Mouse (Mus musculus) ES-E14 (cell line): ENCODE results near the gene Adgre5. TPM values are rescaled to one million over a fixed set of nuclear protein-coding genes. Genes with fewer than 3 reads are reported as not detected.
A peak's percentile ranks its signal among the peaks of the same experiment; 100 is the strongest.

Experiments
- DNase-seq: peaks from one replicate; pipeline ENCODE4 v3.0.0-alpha.2; 2013; ENCODE audit warnings: low read depth, low spot score
- H3K27ac ChIP-seq: 2 replicates; pipeline ENCODE4 v1.5.1; 2012; ENCODE audit warnings: low read depth, mild to moderate bottlenecking, low read length, moderate library complexity, mixed read lengths; ENCODE audit not compliant: poor library complexity, insufficient read depth, severe bottlenecking
- H3K36me3 ChIP-seq: 2 replicates; pipeline ENCODE4 v1.6.1; 2012; ENCODE audit warnings: mild to moderate bottlenecking, low read length, moderate library complexity, mixed read lengths; ENCODE audit not compliant: control insufficient read depth, poor library complexity, insufficient read depth, severe bottlenecking
- H3K4me1 ChIP-seq, 2 experiments: fragments of 150-350 bp in 1 of 2; sonication (generic) in 1 of 2; 2 replicates each; pipeline ENCODE4 v1.6.1; 2012; ENCODE audit warnings: low read length in 2 of 2, mild to moderate bottlenecking in 1 of 2, mixed read lengths in 1 of 2; ENCODE audit not compliant: control insufficient read depth in 2 of 2, insufficient read depth in 2 of 2, poor library complexity in 1 of 2
- H3K4me3 ChIP-seq, 2 experiments: fragments of 150-350 bp in 1 of 2; sonication (generic) in 1 of 2; 2 replicates each; pipeline ENCODE4 v1.5.1; 2012; ENCODE audit warnings: low read length in 2 of 2, low read depth in 1 of 2, mild to moderate bottlenecking in 1 of 2, mixed read lengths in 1 of 2; ENCODE audit not compliant: insufficient read depth in 1 of 2, poor library complexity in 1 of 2, severe bottlenecking in 1 of 2
- H3K9ac ChIP-seq: 2 replicates; pipeline ENCODE4 v1.6.1; 2012; ENCODE audit warnings: low read depth, mild to moderate bottlenecking, low read length, mixed read lengths; ENCODE audit not compliant: poor library complexity, insufficient read depth, severe bottlenecking
- H3K9me3 ChIP-seq: fragments of 150-350 bp; sonication (generic); 2 replicates; pipeline ENCODE4 v1.6.1; 2012; ENCODE audit warnings: low read depth, mild to moderate bottlenecking, low read length; ENCODE audit not compliant: control insufficient read depth, insufficient read depth
- CHD2 ChIP-seq: IDR thresholded peaks from 2 replicates; pipeline ENCODE4 v1.6.1; 2014; ENCODE audit warnings: mild to moderate bottlenecking, low read depth, low read length, inconsistent platforms
- HCFC1 ChIP-seq: IDR thresholded peaks from 2 replicates; pipeline ENCODE4 v1.6.1; 2012; ENCODE audit warnings: low read length, inconsistent platforms, borderline replicate concordance; ENCODE audit not compliant: insufficient read depth
- MAFK ChIP-seq: IDR thresholded peaks from 2 replicates; pipeline ENCODE4 v1.6.1; 2014; ENCODE audit warnings: mild to moderate bottlenecking, low read depth, low read length, inconsistent platforms; ENCODE audit not compliant: insufficient read depth
- ZC3H11A ChIP-seq: IDR thresholded peaks from 2 replicates; pipeline ENCODE4 v1.6.1; 2012; ENCODE audit warnings: low read depth, mild to moderate bottlenecking, inconsistent platforms, low read length, borderline replicate concordance
- ZNF384 ChIP-seq: IDR thresholded peaks from 2 replicates; pipeline ENCODE4 v1.6.1; 2012; ENCODE audit warnings: low read depth, low read length, inconsistent platforms
- in situ Hi-C, 2 experiments: fragments of 600-800 bp; cut with MboI; formaldehyde crosslinking; loops; one replicate each; pipeline ENCODE4 v1.15.1; 2025; ENCODE audit warnings: low sequenced_read_pairs in 2 of 2, inconsistent platforms in 1 of 2; ENCODE audit not compliant: unreplicated experiment in 2 of 2
- total RNA-seq: library from RNA; depleted of rRNA; stranded (reverse); fragments of 300-350 nt; gene quantifications from 2 replicates; pipeline ENCODE4 v1.2.3, GENCODE M21; 2012

Gene Adgre5
- total RNA-seq, 1 experiment, result 92.2 TPM

DNA sequence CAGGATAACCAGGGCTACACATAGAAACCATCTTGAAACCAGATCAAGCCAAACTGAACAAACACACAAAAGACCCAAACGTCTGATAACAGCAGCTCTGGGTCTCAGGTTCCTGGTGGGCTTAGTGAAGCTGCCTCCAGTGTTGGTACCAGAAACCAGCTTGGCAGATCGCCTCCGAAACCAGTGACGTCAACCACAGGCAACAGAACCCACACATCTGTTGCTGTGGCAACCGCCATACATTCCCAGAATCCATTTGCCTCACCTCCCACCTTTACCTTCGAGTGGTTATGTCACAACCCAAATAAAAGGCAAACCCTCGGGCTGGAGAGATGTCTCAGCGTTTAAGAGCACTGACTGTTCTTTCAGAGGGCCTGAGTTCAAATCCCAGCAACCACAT, 33.6 kb downstream of the Adgre5 start:
- H3K9ac ChIP-seq, result no peak overlapping the region
- H3K4me1 ChIP-seq, result peaks cover 0 to 7% of the 10 kb centered on the region in 2 experiments; a peak in 2 of 4 replicates
- H3K36me3 ChIP-seq, result no peaks in the 10 kb centered on the region
- DNase-seq, result no peak
- no peak overlapping the region for H3K4me3 ChIP-seq
- no peaks in the 10 kb centered on the region for H3K9me3 ChIP-seq
- TF ChIP-seq MAFK (no peak), ZNF384 (no peak), ZC3H11A (no peak), HCFC1 (no peak), CHD2 (no peak)
- no peak overlapping the region for H3K27ac ChIP-seq
- in situ Hi-C loops, result no loop called here

GRCm38 (mm10) chr8:83706411-83706810, 34.7 kb downstream of the Adgre5 start:
- H3K9me3 ChIP-seq, result no peaks in the 10 kb centered on the region
- H3K4me3 ChIP-seq, result no peak overlapping the region
- H3K27ac ChIP-seq, result no peak overlapping the region
- no peaks in the 10 kb centered on the region for H3K36me3 ChIP-seq
- peak; percentile 74 for DNase-seq
- in situ Hi-C loops, result no loop called here
- TF ChIP-seq MAFK, result no peak
- no peak for TF ChIP-seq HCFC1
- no peak for TF ChIP-seq CHD2
- no peak for TF ChIP-seq ZC3H11A
- no peak for TF ChIP-seq ZNF384
- H3K4me1 ChIP-seq, result 0 out of 4 replicates have a peak, but pooled peaks cover 0 to under 1% of the 10 kb centered on the region in 2 experiments
- H3K9ac ChIP-seq, result no peak overlapping the region

- H3K4me3 ChIP-seq, result no peak overlapping the region
- TF ChIP-seq MAFK, result no peak
- no peak for TF ChIP-seq HCFC1
- TF ChIP-seq ZNF384, result no peak
- no peak for TF ChIP-seq CHD2
- TF ChIP-seq ZC3H11A, result no peak
- H3K9me3 ChIP-seq, result no peaks in the 10 kb centered on the region
- no peak overlapping the region for H3K27ac ChIP-seq
- in situ Hi-C loops, result no loop called here
- no peak overlapping the region for H3K9ac ChIP-seq
- no peaks in the 10 kb centered on the region for H3K36me3 ChIP-seq
- DNase-seq, result no peak
- peaks cover 0 to 4% of the 10 kb centered on the region in 2 experiments; a peak in 1 of 4 replicates for H3K4me1 ChIP-seq
These were observed 37.7 kb downstream of the Adgre5 start for GRCm38 (mm10) chr8:83703426-83703825.

DNA sequence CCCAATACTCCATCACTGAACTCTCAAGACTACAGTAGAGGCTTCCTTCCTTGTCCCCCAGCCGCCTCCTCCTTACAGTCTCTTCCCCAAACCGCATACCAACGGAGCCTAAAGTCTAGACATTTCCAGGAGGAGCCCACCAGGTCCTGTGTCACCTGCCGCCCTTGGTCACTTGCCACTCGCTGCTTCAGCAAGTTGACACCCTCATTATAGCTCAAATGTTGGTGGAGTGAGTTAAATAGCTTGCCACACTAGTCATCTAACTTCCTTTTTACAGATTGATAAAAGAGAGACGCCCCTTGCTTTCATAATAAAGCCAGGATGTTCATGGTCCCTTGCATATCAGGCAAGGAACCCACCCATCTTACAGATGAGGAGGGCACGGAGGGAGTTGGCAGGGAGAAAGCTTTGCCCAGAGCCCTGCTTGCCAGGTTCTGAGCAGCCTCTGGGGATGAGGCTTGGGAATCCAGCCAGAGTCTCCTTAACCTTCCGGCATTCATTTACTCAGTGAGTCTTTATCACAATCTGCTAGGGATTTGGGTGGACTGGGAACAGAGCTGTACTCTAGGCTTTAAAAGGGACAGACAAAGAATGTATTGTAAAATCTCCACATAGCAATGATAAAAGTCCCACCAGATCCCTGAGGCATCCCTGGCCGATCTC, 40.6 kb downstream of the Adgre5 start:
- no peaks in the 10 kb centered on the region for H3K9me3 ChIP-seq
- H3K36me3 ChIP-seq, result no peaks in the 10 kb centered on the region
- TF ChIP-seq MAFK, result no peak
- no peak for TF ChIP-seq ZNF384
- no peak for TF ChIP-seq HCFC1
- no peak for TF ChIP-seq CHD2
- no peak for TF ChIP-seq ZC3H11A
- H3K4me3 ChIP-seq, result no peak overlapping the region
- DNase-seq, result no peak
- H3K4me1 ChIP-seq, result peaks cover 4 to 9% of the 10 kb centered on the region in 2 experiments; a peak in 3 of 4 replicates
- in situ Hi-C loops, result no loop called here
- no peak overlapping the region for H3K9ac ChIP-seq
- H3K27ac ChIP-seq, result no peak overlapping the region
